Mouse (Mus musculus): ENCODE measurements around the gene Zfp106.

GRCm38 (mm10) chr2:120531223-120531622 lies 32.4 kb downstream of the Zfp106 start:
- TF ChIP-seq CTCF (IDR thresholded peaks at IDR 0.05; ENCODE audit: low read depth) (no peak), EP300 (optimal IDR thresholded peaks at IDR 0.05) (no peak)

Measured in stomach, postnatal 0 days (tissue).